Mouse (Mus musculus): ENCODE data around the gene Dock10. TPM values are rescaled to one million over a fixed set of nuclear protein-coding genes. Genes with fewer than 3 reads are reported as not detected.

Dock10 gene
- polyA plus RNA-seq, 1 experiment from 2014 or later: 5.2 TPM

- H3K9me3 ChIP-seq (replicated peaks): no peaks in the 10 kb centered on the region
- H3K36me3 ChIP-seq: no peaks in the 10 kb centered on the region
- no peaks in the 10 kb centered on the region for H3K27me3 ChIP-seq (ENCODE audit: low read depth, poor library complexity, severe bottlenecking)
- H3K27ac ChIP-seq: no peak overlapping the region
- H3K4me3 ChIP-seq: no peak overlapping the region
- DNase-seq (ENCODE audit: low spot score): no peak
- H3K4me1 ChIP-seq: no peaks in the 10 kb centered on the region
These were observed 92.6 kb downstream of the Dock10 start for GRCm38 (mm10) chr1:80665761-80666160.

GRCm38 (mm10) chr1:80665161-80665560 is 93.2 kb downstream of the Dock10 start:
- WGBS: 87% methylated on average over 6 of the region's 6 CpGs
- no peaks in the 10 kb centered on the region for H3K27me3 ChIP-seq (ENCODE audit: low read depth, poor library complexity, severe bottlenecking)

DNA sequence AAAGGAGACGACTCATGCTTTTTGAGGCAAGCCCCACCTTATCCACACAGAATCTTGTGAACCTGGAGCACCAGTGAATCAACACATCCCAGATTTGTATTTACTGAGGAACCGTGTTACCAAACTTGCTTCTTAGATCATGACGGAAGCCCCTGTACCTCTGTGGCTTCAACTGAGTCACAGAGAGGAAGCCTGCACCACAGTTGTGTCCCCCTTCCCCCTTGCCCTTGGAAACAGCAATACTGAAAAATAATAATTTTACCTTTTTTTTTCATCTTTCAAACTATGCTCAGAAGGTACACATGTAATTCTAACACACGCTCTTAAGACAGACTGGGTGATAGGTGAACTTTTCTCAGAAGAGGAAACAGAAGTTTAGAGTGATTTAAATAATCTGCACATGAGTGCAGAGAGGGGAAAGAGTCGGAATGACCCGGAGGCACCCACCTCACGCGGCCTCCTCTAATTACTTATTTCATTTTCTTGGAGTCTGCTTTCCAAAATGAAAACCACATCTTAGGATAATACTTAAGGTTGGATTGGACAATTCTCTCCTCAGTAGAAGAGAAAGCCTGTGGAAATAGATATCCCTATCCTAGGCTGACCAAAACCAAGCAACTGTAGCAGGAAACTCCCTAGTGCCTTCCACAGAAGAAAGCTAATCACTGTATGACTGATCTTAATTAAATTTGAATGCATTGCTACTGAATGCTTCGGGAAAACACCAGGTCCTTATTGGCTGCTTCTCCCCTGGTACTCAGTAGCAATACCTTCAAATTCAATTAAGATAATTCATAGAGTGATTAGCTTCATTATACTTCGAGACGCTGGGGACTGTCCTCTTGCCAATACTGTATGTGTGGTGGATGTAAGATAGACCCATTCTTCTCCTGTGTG is 96.6 kb downstream of the Dock10 start:
- WGBS: 84% methylated on average over 11 of the region's 11 CpGs
- no peaks in the 10 kb centered on the region for H3K27me3 ChIP-seq (ENCODE audit: low read depth, poor library complexity, severe bottlenecking)
- H3K27ac ChIP-seq: no peak overlapping the region
- H3K36me3 ChIP-seq: no peaks in the 10 kb centered on the region
- no peaks in the 10 kb centered on the region for H3K4me1 ChIP-seq
- DNase-seq (ENCODE audit: low spot score): no peak
- H3K9me3 ChIP-seq (replicated peaks): no peaks in the 10 kb centered on the region
- H3K4me3 ChIP-seq: no peak overlapping the region

More at GRCm38 (mm10) chr1:80665161-80665560, 93.2 kb downstream of the Dock10 start:
- Histone ChIP-seq H3K36me3 (no peaks in the 10 kb centered on the region), H3K4me3 (no peak overlapping the region), H3K4me1 (no peaks in the 10 kb centered on the region), H3K27ac (no peak overlapping the region), H3K9me3 (replicated peaks) (no peaks in the 10 kb centered on the region)
- no peak for DNase-seq (ENCODE audit: low spot score)

DNA sequence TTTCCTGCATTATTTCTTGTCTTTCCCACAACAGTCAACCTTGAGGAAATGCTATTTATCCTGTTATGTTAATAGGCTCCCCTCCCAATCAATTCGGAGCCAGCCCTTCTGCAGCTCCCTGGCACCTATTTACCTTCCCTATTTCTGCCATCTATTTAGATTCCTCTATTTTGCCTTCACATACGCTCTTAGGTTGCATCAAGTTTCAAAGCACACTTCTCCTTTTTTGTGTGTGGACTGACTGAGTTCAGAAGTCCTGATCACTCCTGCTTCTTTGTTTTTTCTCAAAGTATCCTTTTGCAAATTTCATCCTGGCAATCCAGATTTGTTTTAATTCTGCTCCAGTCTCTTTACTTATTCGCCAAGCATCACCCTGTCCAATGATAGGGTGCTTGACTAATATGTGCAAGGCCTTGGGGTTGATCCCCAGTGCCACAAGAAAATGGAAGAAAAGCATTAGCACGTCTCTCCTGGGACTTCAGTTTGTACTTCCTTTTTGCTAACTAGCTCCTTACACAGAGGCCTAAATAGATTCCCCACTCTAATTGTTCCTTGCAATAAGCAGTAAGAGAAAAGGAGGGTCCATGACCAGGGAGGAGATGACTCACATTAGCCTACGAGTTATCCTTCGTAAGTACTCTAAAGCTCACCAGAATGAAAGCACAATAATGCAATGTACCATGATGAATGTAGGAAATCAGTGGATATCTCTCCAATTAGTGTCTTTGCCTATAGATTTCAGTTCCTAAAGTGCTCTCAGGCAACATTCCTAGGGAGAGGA is 98.7 kb downstream of the Dock10 start:
- no peak for DNase-seq (ENCODE audit: low spot score)
- Histone ChIP-seq H3K36me3 (no peaks in the 10 kb centered on the region), H3K4me1 (no peaks in the 10 kb centered on the region), H3K27me3 (ENCODE audit: low read depth, poor library complexity, severe bottlenecking) (no peaks in the 10 kb centered on the region), H3K9me3 (replicated peaks) (no peaks in the 10 kb centered on the region), H3K4me3 (no peak overlapping the region), H3K27ac (no peak overlapping the region)
- WGBS: 88% methylated on average over 6 of the region's 6 CpGs

DNA sequence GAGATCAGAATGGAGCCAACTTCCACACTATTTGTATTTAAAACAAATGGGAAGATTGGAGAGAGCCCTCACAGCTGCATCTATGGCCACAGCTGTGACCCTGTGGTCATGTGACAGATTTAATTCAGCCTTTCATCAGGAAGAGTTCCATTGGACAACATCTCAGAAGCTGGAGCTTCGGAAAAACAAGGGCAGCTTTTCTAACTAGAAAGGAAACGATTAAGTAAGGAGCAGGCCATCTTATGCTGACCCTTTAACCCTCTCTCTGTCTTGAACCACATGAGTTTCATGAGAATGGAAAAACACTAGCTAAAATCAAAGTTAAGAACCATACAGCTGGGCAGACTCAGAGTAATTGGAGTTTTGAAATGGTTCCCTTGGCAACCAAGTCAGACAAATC is 101.9 kb downstream of the Dock10 start:
- Histone ChIP-seq H3K27me3 (ENCODE audit: low read depth, poor library complexity, severe bottlenecking) (no peaks in the 10 kb centered on the region), H3K4me3 (no peak overlapping the region), H3K36me3 (no peaks in the 10 kb centered on the region), H3K9me3 (replicated peaks) (no peaks in the 10 kb centered on the region), H3K4me1 (no peaks in the 10 kb centered on the region), H3K27ac (no peak overlapping the region)
- WGBS: 63% methylated on average over 2 of the region's 2 CpGs
- DNase-seq (ENCODE audit: low spot score): no peak

GRCm38 (mm10) chr1:80655854-80656253 is 102.5 kb downstream of the Dock10 start:
- H3K27ac ChIP-seq: no peak overlapping the region
- H3K27me3 ChIP-seq (ENCODE audit: low read depth, poor library complexity, severe bottlenecking): no peaks in the 10 kb centered on the region
- 56% methylated on average over 1 of the region's 1 CpGs for WGBS
- DNase-seq (ENCODE audit: low spot score): no peak
- no peaks in the 10 kb centered on the region for H3K9me3 ChIP-seq (replicated peaks)
- H3K4me3 ChIP-seq: no peak overlapping the region
- no peaks in the 10 kb centered on the region for H3K36me3 ChIP-seq
- H3K4me1 ChIP-seq: no peaks in the 10 kb centered on the region

GRCm38 (mm10) chr1:80655195-80655594 is 103.1 kb downstream of the Dock10 start:
- no peaks in the 10 kb centered on the region for H3K4me1 ChIP-seq
- no peaks in the 10 kb centered on the region for H3K36me3 ChIP-seq
- WGBS: 91% methylated on average over 4 of the region's 4 CpGs
- H3K27ac ChIP-seq: no peak overlapping the region
- no peaks in the 10 kb centered on the region for H3K27me3 ChIP-seq (ENCODE audit: low read depth, poor library complexity, severe bottlenecking)
- no peak for DNase-seq (ENCODE audit: low spot score)
- no peaks in the 10 kb centered on the region for H3K9me3 ChIP-seq (replicated peaks)
- H3K4me3 ChIP-seq: no peak overlapping the region

DNA sequence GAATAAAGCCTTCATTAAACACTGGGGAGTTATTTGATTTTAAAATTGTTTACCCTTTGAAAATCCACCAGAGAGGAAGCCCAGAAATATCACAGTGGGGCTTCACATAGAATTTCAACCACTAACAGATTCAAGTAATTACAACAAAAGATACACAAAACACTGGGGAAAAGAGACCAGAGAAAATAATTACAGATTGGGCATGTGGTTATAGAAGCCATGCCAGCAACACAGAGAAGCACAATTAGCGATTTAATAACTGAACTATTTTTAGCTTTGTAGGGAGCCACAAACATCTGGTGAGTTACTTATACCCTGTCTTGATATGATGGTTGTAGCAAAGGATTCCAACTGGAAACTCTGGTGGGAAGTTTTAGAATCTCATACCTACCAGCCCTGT is 104.2 kb downstream of the Dock10 start:
- H3K36me3 ChIP-seq: no peaks in the 10 kb centered on the region
- H3K4me1 ChIP-seq: no peaks in the 10 kb centered on the region
- no peaks in the 10 kb centered on the region for H3K9me3 ChIP-seq (replicated peaks)
- no peak overlapping the region for H3K27ac ChIP-seq
- DNase-seq (ENCODE audit: low spot score): no peak
- no peaks in the 10 kb centered on the region for H3K27me3 ChIP-seq (ENCODE audit: low read depth, poor library complexity, severe bottlenecking)
- WGBS: 88% methylated on average over 1 of the region's 1 CpGs
- no peak overlapping the region for H3K4me3 ChIP-seq

- H3K27ac ChIP-seq: no peak overlapping the region
- no peaks in the 10 kb centered on the region for H3K4me1 ChIP-seq
- H3K36me3 ChIP-seq: no peaks in the 10 kb centered on the region
- no peak overlapping the region for H3K4me3 ChIP-seq
- H3K9me3 ChIP-seq (replicated peaks): no peaks in the 10 kb centered on the region
- H3K27me3 ChIP-seq (ENCODE audit: low read depth, poor library complexity, severe bottlenecking): no peaks in the 10 kb centered on the region
- no peak for DNase-seq (ENCODE audit: low spot score)
These were observed 105.5 kb downstream of the Dock10 start for GRCm38 (mm10) chr1:80652803-80653202.

DNA sequence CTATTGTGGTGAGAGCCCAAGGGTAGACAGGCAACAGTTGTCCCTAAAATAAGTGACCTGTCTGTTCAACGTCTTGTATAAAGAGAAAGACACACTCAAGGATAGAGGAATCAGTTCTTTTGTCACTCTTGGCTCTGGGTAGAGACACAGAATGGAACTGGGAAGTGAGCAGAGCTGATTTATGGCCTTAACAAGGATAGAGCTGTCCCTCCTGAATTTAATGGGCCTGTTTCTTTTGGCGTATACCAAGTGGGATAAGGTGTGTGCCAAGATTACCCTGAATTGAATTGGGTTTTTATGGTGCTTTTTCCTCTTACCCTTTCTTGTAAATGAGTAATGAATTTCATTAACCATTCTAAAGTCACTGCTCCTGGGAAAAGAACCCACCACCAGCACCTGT is 106.2 kb downstream of the Dock10 start:
- no peak for DNase-seq (ENCODE audit: low spot score)
- no peaks in the 10 kb centered on the region for H3K4me1 ChIP-seq
- no peaks in the 10 kb centered on the region for H3K9me3 ChIP-seq (replicated peaks)
- 80% methylated on average over 2 of the region's 2 CpGs for WGBS
- no peaks in the 10 kb centered on the region for H3K27me3 ChIP-seq (ENCODE audit: low read depth, poor library complexity, severe bottlenecking)
- H3K27ac ChIP-seq: no peak overlapping the region
- no peak overlapping the region for H3K4me3 ChIP-seq
- no peaks in the 10 kb centered on the region for H3K36me3 ChIP-seq

DNA sequence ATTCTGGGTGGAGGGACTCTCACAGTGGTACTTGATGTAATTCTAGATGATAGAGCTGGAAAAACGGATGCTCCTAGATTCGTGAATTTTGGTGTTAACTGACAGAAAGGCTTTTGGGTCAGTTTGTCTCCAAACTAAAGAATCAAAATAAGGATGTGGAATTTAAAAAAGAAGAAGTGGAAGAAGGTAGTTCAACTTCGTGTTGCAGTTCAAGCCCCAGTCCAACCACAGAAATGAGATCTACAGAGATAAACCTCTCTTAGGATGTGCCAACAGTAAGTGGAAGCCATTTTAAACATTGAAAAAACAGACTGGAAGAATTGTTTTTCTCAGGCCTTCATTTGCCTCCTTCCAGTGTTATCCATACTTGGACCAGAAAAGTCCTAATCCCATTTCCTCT is 111.7 kb downstream of the Dock10 start:
- H3K4me1 ChIP-seq: no peaks in the 10 kb centered on the region
- H3K27me3 ChIP-seq (ENCODE audit: low read depth, poor library complexity, severe bottlenecking): no peaks in the 10 kb centered on the region
- WGBS: 86% methylated on average over 3 of the region's 3 CpGs
- H3K4me3 ChIP-seq: no peak overlapping the region
- H3K9me3 ChIP-seq (replicated peaks): no peaks in the 10 kb centered on the region
- no peak for DNase-seq (ENCODE audit: low spot score)
- H3K36me3 ChIP-seq: no peaks in the 10 kb centered on the region
- no peak overlapping the region for H3K27ac ChIP-seq

GRCm38 (mm10) chr1:80643866-80644451 is 114.4 kb downstream of the Dock10 start:
- WGBS: 93% methylated on average over 4 of the region's 4 CpGs
- DNase-seq (ENCODE audit: low spot score): no peak

GRCm38 (mm10) chr1:80641832-80642231 is 116.5 kb downstream of the Dock10 start:
- H3K4me3 ChIP-seq: no peak overlapping the region
- H3K9me3 ChIP-seq (replicated peaks): no peaks in the 10 kb centered on the region
- 88% methylated on average over 3 of the region's 3 CpGs for WGBS
- H3K27me3 ChIP-seq (ENCODE audit: low read depth, poor library complexity, severe bottlenecking): no peaks in the 10 kb centered on the region
- H3K36me3 ChIP-seq: no peaks in the 10 kb centered on the region
- DNase-seq (ENCODE audit: low spot score): no peak
- no peaks in the 10 kb centered on the region for H3K4me1 ChIP-seq
- H3K27ac ChIP-seq: no peak overlapping the region

More at GRCm38 (mm10) chr1:80643866-80644451, 114.4 kb downstream of the Dock10 start:
- Histone ChIP-seq H3K4me1 (no peaks in the 10 kb centered on the region), H3K36me3 (no peaks in the 10 kb centered on the region), H3K9me3 (replicated peaks) (no peaks in the 10 kb centered on the region), H3K4me3 (no peak overlapping the region), H3K27ac (no peak overlapping the region), H3K27me3 (ENCODE audit: low read depth, poor library complexity, severe bottlenecking) (no peaks in the 10 kb centered on the region)

All from limb, embryonic 10.5 days (tissue).